Comparison of ENCODE assay signal across 28 mouse cellular contexts in the genomic region with DNA sequence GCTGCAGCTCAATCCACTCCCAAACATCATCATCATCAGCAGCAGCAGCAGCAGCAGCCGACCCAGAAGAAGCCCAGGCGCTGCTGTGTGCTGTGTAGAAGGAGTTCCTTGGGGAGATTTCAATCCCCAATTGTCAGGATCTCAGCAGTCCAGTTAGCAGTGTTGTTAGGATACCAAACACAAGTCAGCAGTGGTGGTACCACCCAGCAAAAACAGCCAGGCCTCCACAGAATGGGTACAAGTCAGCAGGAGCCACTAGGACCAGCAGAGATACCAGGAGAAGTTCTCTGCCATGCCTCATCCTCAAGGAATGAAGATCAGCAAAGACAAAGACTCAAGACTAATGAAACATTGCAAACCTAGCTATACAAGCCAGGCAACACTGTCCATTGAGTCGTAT. TPM values are rescaled to one million over a fixed set of nuclear protein-coding genes. Genes with fewer than 3 reads are reported as not detected.
"Had no signal": no experiment of that assay in that cellular context is flagged by ENCODE, and none has a peak within 500 bp of the region (broad histone marks: within the 10 kb centered on the region; RNA-seq: fewer than 3 reads in every experiment).

No protein-coding gene starts in this region.

- H3K4me1 ChIP-seq: embryonic facial prominence, embryonic 10.5 days; embryonic facial prominence, embryonic 12.5 days; embryonic facial prominence, embryonic 13.5 days; embryonic facial prominence, embryonic 15.5 days; forebrain, embryonic 10.5 days; forebrain, embryonic 12.5 days; forebrain, embryonic 13.5 days; forebrain, embryonic 15.5 days had no signal

- H3K9ac ChIP-seq: embryonic facial prominence, embryonic 12.5 days; embryonic facial prominence, embryonic 13.5 days; embryonic facial prominence, embryonic 15.5 days; forebrain, embryonic 12.5 days; forebrain, embryonic 13.5 days; forebrain, embryonic 15.5 days; forebrain, postnatal 0 days had no signal

- ATAC-seq: forebrain, embryonic 13.5 days; forebrain, embryonic 14.5 days; forebrain, embryonic 15.5 days; forebrain, embryonic 16.5 days; forebrain, postnatal 0 days had no signal

- H3K27ac ChIP-seq: embryonic facial prominence, embryonic 10.5 days; embryonic facial prominence, embryonic 12.5 days; embryonic facial prominence, embryonic 13.5 days; embryonic facial prominence, embryonic 15.5 days; forebrain, embryonic 10.5 days; forebrain, embryonic 12.5 days; forebrain, embryonic 13.5 days; forebrain, embryonic 15.5 days; gastrocnemius, adult 2 months; heart, adult 2 months had no signal

- H3K4me3 ChIP-seq: embryonic facial prominence, embryonic 10.5 days; embryonic facial prominence, embryonic 12.5 days; embryonic facial prominence, embryonic 13.5 days; embryonic facial prominence, embryonic 15.5 days; erythroblast, embryonic 14.5 days; forebrain, embryonic 10.5 days; forebrain, embryonic 12.5 days; forebrain, embryonic 13.5 days; forebrain, embryonic 15.5 days; gastrocnemius, adult 2 months; heart, adult 2 months had no signal

- H3K36me3 ChIP-seq: embryonic facial prominence, embryonic 12.5 days; embryonic facial prominence, embryonic 15.5 days; forebrain, embryonic 12.5 days had no signal

- H3K27me3 ChIP-seq: embryonic facial prominence, embryonic 12.5 days; embryonic facial prominence, embryonic 13.5 days; embryonic facial prominence, embryonic 15.5 days; forebrain, embryonic 12.5 days; forebrain, embryonic 13.5 days; forebrain, embryonic 15.5 days had no signal

- DNase-seq: cerebellum, adult 2 months; cerebellum, adult 8-10 months; cerebellum, adult 9-10 months; cerebellum, adult 9-11 months; cerebellum, postnatal 10 days; cerebellum, postnatal 14 days; cerebellum, postnatal 25 days; cerebellum, postnatal 36 days; embryo, embryonic 11 days; forebrain, postnatal 0 days; gastrocnemius, adult 2 months; gastrocnemius, postnatal 10 days; gastrocnemius, postnatal 14 days; gastrocnemius, postnatal 25 days; gastrocnemius, postnatal 36 days; heart, adult 18-20 months; heart, adult 2 months had no signal

- H3K4me2 ChIP-seq: embryonic facial prominence, embryonic 12.5 days; embryonic facial prominence, embryonic 13.5 days; embryonic facial prominence, embryonic 15.5 days; forebrain, embryonic 12.5 days; forebrain, embryonic 13.5 days; forebrain, embryonic 15.5 days had no signal

- H3K9me3 ChIP-seq: embryonic facial prominence, embryonic 10.5 days; embryonic facial prominence, embryonic 12.5 days; embryonic facial prominence, embryonic 13.5 days; embryonic facial prominence, embryonic 15.5 days; forebrain, embryonic 10.5 days; forebrain, embryonic 12.5 days; forebrain, embryonic 13.5 days; forebrain, embryonic 15.5 days had no signal

RNA-seq across cellular contexts. Expression of a gene that starts 16.7 kb away (rescaled TPM):
- polyA plus RNA-seq: erythroblast, embryonic 14.5 days had no signal
